29 mouse cellular contexts compared by ENCODE assay signal in genomic region chr8:30502164-30502563, GRCm38 (mm10).
A peak's percentile ranks its signal among the peaks of the same experiment; 100 is the strongest.
DNase-seq lines count a peak whose midpoint lies in the region; ATAC-seq and TF ChIP-seq lines count a peak whose summit lies in the region.
"Had no signal": no experiment of that assay in that cellular context is flagged by ENCODE, and none has a peak within 500 bp of the region (broad histone marks: within the 10 kb centered on the region; RNA-seq: fewer than 3 reads in every experiment).

No protein-coding gene starts in this region.

- H3K9me3 ChIP-seq in kidney, postnatal 0 days (replicated peaks; ENCODE audit: low read length) = no peaks in the 10 kb centered on the region
- no peaks in the 10 kb centered on the region for H3K9me3 ChIP-seq in midbrain, embryonic 11.5 days (ENCODE audit: control insufficient read depth, low read length)
- no peaks in the 10 kb centered on the region for H3K9me3 ChIP-seq in midbrain, embryonic 10.5 days (replicated peaks)
- H3K9me3 ChIP-seq in heart, embryonic 12.5 days (replicated peaks) = no peaks in the 10 kb centered on the region
- H3K9me3 ChIP-seq: embryonic facial prominence, embryonic 12.5 days; forebrain, embryonic 10.5 days; hindbrain, embryonic 13.5 days; limb, embryonic 13.5 days; lung, embryonic 15.5 days had no signal

- no peak overlapping the region for H3K27ac ChIP-seq in kidney, postnatal 0 days
- H3K27ac ChIP-seq in midbrain, embryonic 11.5 days (ENCODE audit: low read depth, low read length) = no peak overlapping the region
- H3K27ac ChIP-seq in midbrain, embryonic 10.5 days (replicated peaks) = no peak overlapping the region
- H3K27ac ChIP-seq in heart, embryonic 12.5 days (ENCODE audit: poor library complexity, severe bottlenecking) = no peak overlapping the region
- H3K27ac ChIP-seq: embryonic facial prominence, embryonic 12.5 days; forebrain, embryonic 10.5 days; gastrocnemius, adult 2 months; hindbrain, embryonic 13.5 days; limb, embryonic 13.5 days; lung, embryonic 15.5 days; stomach, postnatal 0 days had no signal

- DNase-seq in kidney, postnatal 0 days (ENCODE audit: low spot score) = no peak
- no peak for DNase-seq in kidney, adult 8-10 months
- DNase-seq in midbrain, embryonic 11.5 days (ENCODE audit: low spot score, missing footprints) = peak; percentile 64
- DNase-seq in midbrain, embryonic 10.5 days (ENCODE audit: low spot score) = no peak
- DNase-seq in NIH3T3 (ENCODE audit: low read depth) = peak; percentile 3
- DNase-seq in spleen, postnatal 14 days (ENCODE audit: low spot score in 2 of 2) = no peak
- DNase-seq: adrenal gland, adult 8-10 months; cerebellum, adult 11-12 months; embryo, embryonic 11 days; gastrocnemius, adult 2 months; gastrocnemius, postnatal 36 days; heart, adult 18-20 months; heart, postnatal 4 days; lung, postnatal 36 days; midbrain, embryonic 14.5 days; right cerebral cortex, postnatal 25 days; thymus, adult 18-20 months; thymus, postnatal 25 days had no signal

- no peak overlapping the region for H3K9ac ChIP-seq in kidney, postnatal 0 days (ENCODE audit: low read depth, low read length)
- no peak overlapping the region for H3K9ac ChIP-seq in midbrain, embryonic 11.5 days (ENCODE audit: low read length)
- no peak overlapping the region for H3K9ac ChIP-seq in heart, embryonic 12.5 days
- H3K9ac ChIP-seq: embryonic facial prominence, embryonic 12.5 days; hindbrain, embryonic 13.5 days; limb, embryonic 13.5 days; lung, embryonic 15.5 days had no signal

- peak; percentile 24; the same call in 1 of the 2 replicates for TF ChIP-seq CTCF in kidney, postnatal 0 days (IDR thresholded peaks at IDR 0.05; ENCODE audit: low read depth)

- no peaks in the 10 kb centered on the region for H3K4me1 ChIP-seq in kidney, postnatal 0 days (replicated peaks; ENCODE audit: insufficient read depth, low read length)
- H3K4me1 ChIP-seq in midbrain, embryonic 11.5 days (ENCODE audit: control insufficient read depth, insufficient read depth, low read length) = no peaks in the 10 kb centered on the region
- no peaks in the 10 kb centered on the region for H3K4me1 ChIP-seq in midbrain, embryonic 10.5 days
- H3K4me1 ChIP-seq in heart, embryonic 12.5 days (replicated peaks) = no peaks in the 10 kb centered on the region
- H3K4me1 ChIP-seq: embryonic facial prominence, embryonic 12.5 days; forebrain, embryonic 10.5 days; hindbrain, embryonic 13.5 days; limb, embryonic 13.5 days; lung, embryonic 15.5 days had no signal

- no peak for ATAC-seq in kidney, postnatal 0 days (replicated peaks; ENCODE audit: low FRiP score, low read depth)
- no peak for ATAC-seq in midbrain, embryonic 11.5 days (ENCODE audit: low FRiP score)
- ATAC-seq in heart, embryonic 12.5 days (ENCODE audit: insufficient number of reproducible peaks, low FRiP score) = no peak
- ATAC-seq: forebrain, embryonic 16.5 days; intestine, embryonic 16.5 days had no signal

- no peak overlapping the region for H3K4me2 ChIP-seq in kidney, postnatal 0 days (ENCODE audit: low read length)
- H3K4me2 ChIP-seq in midbrain, embryonic 11.5 days = no peak overlapping the region
- no peak overlapping the region for H3K4me2 ChIP-seq in heart, embryonic 12.5 days
- H3K4me2 ChIP-seq: embryonic facial prominence, embryonic 12.5 days; heart, embryonic 11.5 days; hindbrain, embryonic 13.5 days; limb, embryonic 13.5 days; liver, embryonic 11.5 days; lung, embryonic 15.5 days had no signal

- no peaks in the 10 kb centered on the region for H3K36me3 ChIP-seq in kidney, postnatal 0 days (ENCODE audit: insufficient read depth, low read length)
- H3K36me3 ChIP-seq in midbrain, embryonic 11.5 days (ENCODE audit: control insufficient read depth, insufficient read depth, low read length) = no peaks in the 10 kb centered on the region
- H3K36me3 ChIP-seq in midbrain, embryonic 10.5 days = no peaks in the 10 kb centered on the region
- no peaks in the 10 kb centered on the region for H3K36me3 ChIP-seq in heart, embryonic 12.5 days
- H3K36me3 ChIP-seq: embryonic facial prominence, embryonic 12.5 days; forebrain, embryonic 10.5 days; hindbrain, embryonic 13.5 days; limb, embryonic 13.5 days; lung, embryonic 15.5 days had no signal

- no peak overlapping the region for H3K4me3 ChIP-seq in kidney, postnatal 0 days (replicated peaks; ENCODE audit: low read depth, low read length)
- H3K4me3 ChIP-seq in midbrain, embryonic 11.5 days (ENCODE audit: low read depth, low read length) = no peak overlapping the region
- H3K4me3 ChIP-seq in midbrain, embryonic 10.5 days = no peak overlapping the region
- H3K4me3 ChIP-seq in heart, embryonic 12.5 days = no peak overlapping the region
- H3K4me3 ChIP-seq: embryonic facial prominence, embryonic 12.5 days; forebrain, embryonic 10.5 days; gastrocnemius, adult 2 months; hindbrain, embryonic 13.5 days; limb, embryonic 13.5 days; lung, embryonic 15.5 days had no signal

- no peaks in the 10 kb centered on the region for H3K27me3 ChIP-seq in kidney, postnatal 0 days (ENCODE audit: insufficient read depth, low read length)
- H3K27me3 ChIP-seq in midbrain, embryonic 11.5 days (ENCODE audit: control insufficient read depth, insufficient read depth, low read length) = no peaks in the 10 kb centered on the region
- no peaks in the 10 kb centered on the region for H3K27me3 ChIP-seq in midbrain, embryonic 10.5 days (ENCODE audit: low read depth, poor library complexity, severe bottlenecking)
- no peaks in the 10 kb centered on the region for H3K27me3 ChIP-seq in heart, embryonic 12.5 days (replicated peaks)
- H3K27me3 ChIP-seq: embryonic facial prominence, embryonic 12.5 days; hindbrain, embryonic 13.5 days; limb, embryonic 13.5 days; lung, embryonic 15.5 days had no signal

- WGBS in kidney, postnatal 0 days = 61% methylated on average over 2 of the region's 2 CpGs
- 80% methylated on average over 2 of the region's 2 CpGs for WGBS in midbrain, embryonic 11.5 days
- WGBS in midbrain, embryonic 10.5 days = 81% methylated on average over 2 of the region's 2 CpGs
- 59% methylated on average over 2 of the region's 2 CpGs for WGBS in heart, embryonic 12.5 days

Comparison
In these comparisons a context has a peak if more than half of its experiments do, and no peak if none do; other contexts are left out.
1. DNase-seq: peak in midbrain, embryonic 11.5 days (single experiment) and NIH3T3 (single experiment); none in kidney, postnatal 0 days (single experiment), kidney, adult 8-10 months (0 of 2), midbrain, embryonic 10.5 days (single experiment) and spleen, postnatal 14 days (0 of 2).